In genomic region chr2:96796681-96797385, GRCm38 (mm10) we compare ENCODE assay signal across 13 mouse cellular contexts.
"Had no signal": no experiment of that assay in that cellular context is flagged by ENCODE, and none has a peak within 500 bp of the region (broad histone marks: within the 10 kb centered on the region; RNA-seq: fewer than 3 reads in every experiment).

No protein-coding gene starts in this region.

- H3K4me2 ChIP-seq: limb, embryonic 12.5 days; liver, embryonic 13.5 days; midbrain, embryonic 11.5 days had no signal

- H3K4me1 ChIP-seq: limb, embryonic 12.5 days; liver, embryonic 13.5 days; megakaryocyte, embryonic 14.5 days had no signal

- H3K4me3 ChIP-seq: layer of hippocampus, adult 2 months; limb, embryonic 12.5 days; liver, embryonic 13.5 days; megakaryocyte, embryonic 14.5 days had no signal

- ATAC-seq: liver, postnatal 0 days had no signal

- H3K27me3 ChIP-seq: limb, embryonic 12.5 days; liver, embryonic 13.5 days; megakaryocyte, embryonic 14.5 days had no signal

- H3K9ac ChIP-seq: limb, embryonic 12.5 days; liver, embryonic 13.5 days; liver, postnatal 0 days had no signal

- H3K27ac ChIP-seq: layer of hippocampus, adult 2 months; limb, embryonic 12.5 days; liver, embryonic 13.5 days; macrophage had no signal

- DNase-seq: kidney, postnatal 4 days; liver; liver, embryonic 13.5 days; liver, postnatal 0 days; lung, postnatal 10 days; right cerebral cortex, postnatal 14 days; thymus, adult 2 months; thymus, postnatal 25 days had no signal

- H3K36me3 ChIP-seq: limb, embryonic 12.5 days; liver, embryonic 13.5 days had no signal

- H3K9me3 ChIP-seq: limb, embryonic 12.5 days; liver, embryonic 13.5 days; megakaryocyte, embryonic 14.5 days had no signal
